Mouse (Mus musculus): ENCODE measurements around the gene Tac2.

The Tac2 gene

DNA sequence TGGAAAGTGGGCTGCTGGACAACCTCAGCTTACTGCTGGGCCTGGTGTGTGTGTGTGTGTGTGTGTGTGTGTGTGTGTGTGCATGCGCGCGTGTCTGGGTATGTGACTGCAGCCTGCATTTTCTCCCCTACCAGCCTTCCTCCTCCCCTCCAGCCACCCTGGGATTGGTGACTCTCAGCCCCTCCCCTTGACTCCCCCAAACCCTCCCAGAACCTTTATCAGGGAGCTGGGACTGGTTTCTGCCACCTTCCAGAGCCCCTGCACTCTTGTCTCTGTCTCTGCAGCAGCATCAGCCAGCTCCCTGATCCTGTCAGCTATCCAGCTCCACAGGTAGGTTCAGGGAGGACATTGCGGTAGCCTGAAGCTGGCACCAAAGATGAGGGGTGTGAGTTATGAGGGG, 858 bp downstream of the Tac2 start:
- DNase-seq (ENCODE audit: low read depth, low spot score) = no peak

GRCm38 (mm10) chr10:127728437-127728836, 4.2 kb downstream of the Tac2 start:
- no peak for DNase-seq (ENCODE audit: low read depth, low spot score)

GRCm38 (mm10) chr10:127730285-127730932, 6.1 kb downstream of the Tac2 start:
- no peak for DNase-seq (ENCODE audit: low read depth, low spot score)

DNA sequence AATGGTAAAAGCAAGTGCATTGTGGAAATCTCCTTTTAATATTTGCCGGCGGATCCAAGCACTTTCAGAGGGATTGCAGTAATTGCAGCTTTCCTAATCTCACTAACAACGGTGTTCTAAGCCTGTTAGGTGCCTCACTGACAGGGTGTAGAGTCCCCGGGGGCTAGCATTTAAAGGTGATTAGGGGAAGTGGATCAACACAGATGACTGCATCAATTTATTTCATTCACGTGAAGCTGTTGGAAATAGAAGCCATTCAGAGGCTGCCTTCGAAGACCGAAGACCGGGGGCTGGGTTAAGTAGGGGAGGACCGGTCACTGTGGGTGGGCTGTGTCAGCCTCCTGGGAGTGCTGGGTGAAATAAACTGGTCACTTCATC, 6.6 kb downstream of the Tac2 start:
- no peak for DNase-seq (ENCODE audit: low read depth, low spot score)

DNA sequence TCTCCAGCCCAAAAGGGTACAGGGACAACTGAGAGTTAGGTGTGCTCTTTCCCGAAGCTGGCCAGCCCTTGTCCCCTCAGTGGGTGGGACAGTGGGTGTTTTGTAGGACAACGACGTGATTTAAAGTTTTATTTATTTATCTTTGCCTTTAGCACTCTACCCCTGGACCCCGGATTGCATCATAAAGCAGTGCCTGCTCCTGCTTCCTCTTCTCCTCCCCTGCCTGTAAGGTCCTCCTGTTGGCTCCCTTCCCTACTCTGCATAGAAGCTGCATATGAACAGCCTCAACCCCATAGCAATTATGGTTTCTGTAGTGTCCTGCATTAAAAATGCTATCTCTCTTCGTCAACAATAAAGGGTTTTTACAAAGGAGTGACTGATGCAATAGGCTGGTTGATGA, 7.1 kb downstream of the Tac2 start:
- DNase-seq (ENCODE audit: low read depth, low spot score) = no peak

GRCm38 (mm10) chr10:127734434-127734833, 10.2 kb downstream of the Tac2 start:
- DNase-seq (ENCODE audit: low read depth, low spot score) = peak; percentile 72

DNA sequence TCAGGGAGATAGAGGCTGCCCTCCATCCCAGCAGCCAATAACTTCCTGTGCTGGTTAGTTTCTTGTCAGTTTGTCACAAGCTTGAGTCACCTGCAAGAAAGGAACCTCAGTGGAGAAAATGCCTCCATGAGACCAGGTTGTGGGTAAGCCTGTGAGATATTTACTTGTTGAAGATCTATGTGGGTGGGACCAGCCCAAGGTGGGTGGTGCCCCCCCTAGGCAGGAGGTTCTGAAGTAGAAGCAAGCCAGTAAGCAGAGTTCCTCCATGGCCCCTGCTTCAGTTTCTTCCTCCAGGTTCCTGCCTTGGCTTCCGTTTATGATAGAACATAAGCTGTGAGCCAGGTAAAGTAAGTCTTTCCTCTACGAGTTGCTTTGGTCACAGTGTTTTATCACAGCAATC, 12.0 kb downstream of the Tac2 start:
- DNase-seq (ENCODE audit: low read depth, low spot score) = no peak

- DNase-seq (ENCODE audit: low read depth, low spot score) = no peak
Observed at GRCm38 (mm10) chr10:127736916-127737315, 12.6 kb downstream of the Tac2 start.

DNA sequence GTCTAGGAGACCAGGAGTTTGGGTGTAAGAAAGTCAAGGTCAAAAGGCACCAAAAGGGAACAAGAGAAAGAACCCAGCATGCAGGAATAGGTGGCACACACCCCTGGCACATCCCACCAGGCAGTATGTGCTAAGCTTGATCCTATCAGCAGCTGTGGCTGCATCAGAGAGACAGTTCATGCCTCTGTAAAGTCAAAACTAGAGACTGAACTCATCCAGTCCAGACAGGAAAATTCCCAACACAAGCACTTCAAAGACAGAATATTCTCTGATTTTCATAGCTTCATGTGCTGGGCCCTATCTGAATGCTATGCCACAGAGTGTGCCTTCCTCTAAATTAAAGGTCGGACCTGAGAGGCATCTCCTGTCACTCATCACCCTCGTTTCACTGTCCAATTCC, 13.3 kb downstream of the Tac2 start:
- no peak for DNase-seq (ENCODE audit: low read depth, low spot score)

DNA sequence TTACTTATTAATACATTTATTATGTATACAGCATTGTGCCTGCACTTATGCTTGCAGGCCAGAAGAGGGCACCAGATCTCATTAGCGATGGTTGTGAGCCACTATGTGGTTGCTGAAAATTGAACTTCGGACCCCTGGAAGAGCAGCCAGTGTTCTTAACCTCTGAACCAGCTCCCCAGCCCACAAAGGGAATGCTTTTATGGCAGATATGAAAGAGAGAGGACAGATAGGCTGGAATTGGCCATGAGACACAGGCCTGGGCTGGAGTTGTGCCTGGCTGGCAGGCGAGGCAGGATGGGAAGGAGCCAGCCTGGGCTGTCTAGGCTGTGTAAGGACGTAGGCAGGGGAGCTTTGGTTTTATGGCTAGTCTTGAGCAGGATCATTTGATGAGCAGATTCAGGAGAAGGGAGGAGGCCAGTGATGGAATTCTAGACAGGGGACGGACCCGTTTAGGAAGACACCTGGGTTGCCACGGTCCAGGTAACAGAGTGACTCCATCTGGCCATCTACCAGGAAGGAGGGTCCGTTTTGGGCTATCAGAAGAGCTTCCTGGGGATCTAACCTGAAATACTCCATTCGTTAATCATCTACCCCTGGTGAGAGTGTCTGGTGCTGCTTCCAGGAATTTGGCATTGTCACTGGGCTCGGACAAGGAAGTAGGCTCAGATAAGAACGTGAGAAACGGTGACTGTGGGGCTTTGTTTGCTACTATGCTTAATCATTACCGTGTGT, 14.0 kb downstream of the Tac2 start:
- peak; percentile 68 for DNase-seq (ENCODE audit: low read depth, low spot score)

DNA sequence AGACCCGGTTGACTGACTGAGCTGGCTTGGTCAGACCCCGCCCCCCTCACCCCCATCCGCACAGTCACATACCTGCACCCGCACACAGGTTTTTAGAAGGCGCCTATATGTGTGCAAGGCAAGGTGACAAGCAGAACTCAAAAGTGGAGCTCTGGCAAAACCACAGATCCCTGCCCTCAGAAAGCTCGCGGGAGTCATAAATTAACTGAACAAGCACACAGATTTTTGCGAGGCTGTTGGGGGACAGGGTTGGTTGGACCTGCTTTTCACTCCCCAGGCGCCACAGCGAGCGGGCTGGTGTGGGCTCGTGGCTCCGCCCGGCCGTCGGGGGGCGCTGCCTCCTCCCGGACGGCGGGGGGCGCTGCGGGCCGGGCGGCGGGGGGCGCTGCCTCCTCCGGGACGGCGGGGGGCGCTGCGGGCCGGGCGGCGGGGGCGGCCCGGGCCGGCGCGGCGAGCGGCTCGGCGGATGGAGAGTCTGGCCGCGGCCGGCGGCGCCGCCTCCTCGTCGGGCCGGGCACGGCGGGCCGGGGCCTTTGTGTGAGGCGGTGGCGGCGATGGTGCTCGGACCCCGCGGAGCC, 14.9 kb downstream of the Tac2 start, which contains the start of gene Zbtb39:
Zbtb39 (plus strand) TSS at position 456 of the 578 bp plus-strand sequence.
- DNase-seq (ENCODE audit: low read depth, low spot score) = peak; percentile 89

DNA sequence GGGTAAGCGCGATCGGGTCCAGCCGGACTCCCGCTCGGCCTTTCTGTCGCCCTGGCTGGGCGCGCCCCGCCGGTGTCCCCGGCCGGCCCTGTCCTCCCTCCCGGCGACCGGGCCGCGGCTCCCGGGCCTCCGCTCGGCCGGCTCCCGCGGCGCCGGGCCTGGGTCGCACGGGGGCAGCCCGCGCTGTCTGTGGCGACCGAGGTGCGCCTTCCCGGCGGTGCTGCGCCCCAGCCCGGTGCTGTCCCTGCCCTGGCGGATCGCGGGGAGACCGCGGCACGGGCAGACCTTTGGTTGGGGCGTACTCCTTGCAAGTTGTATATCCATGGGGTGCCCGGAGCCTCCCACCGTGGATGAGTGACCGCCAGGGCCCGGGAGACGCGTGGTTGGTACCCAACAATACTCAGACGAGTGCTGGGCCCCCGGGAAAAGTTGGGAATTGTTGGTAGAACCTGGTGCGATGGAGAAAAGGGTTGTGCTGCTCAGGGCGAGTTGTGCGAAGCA, 15.4 kb downstream of the Tac2 start:
- DNase-seq (ENCODE audit: low read depth, low spot score) = peak; percentile 55

- peak; percentile 81 for DNase-seq (ENCODE audit: low read depth, low spot score)
Observed at GRCm38 (mm10) chr10:127744661-127745060, 20.4 kb downstream of the Tac2 start.

DNA sequence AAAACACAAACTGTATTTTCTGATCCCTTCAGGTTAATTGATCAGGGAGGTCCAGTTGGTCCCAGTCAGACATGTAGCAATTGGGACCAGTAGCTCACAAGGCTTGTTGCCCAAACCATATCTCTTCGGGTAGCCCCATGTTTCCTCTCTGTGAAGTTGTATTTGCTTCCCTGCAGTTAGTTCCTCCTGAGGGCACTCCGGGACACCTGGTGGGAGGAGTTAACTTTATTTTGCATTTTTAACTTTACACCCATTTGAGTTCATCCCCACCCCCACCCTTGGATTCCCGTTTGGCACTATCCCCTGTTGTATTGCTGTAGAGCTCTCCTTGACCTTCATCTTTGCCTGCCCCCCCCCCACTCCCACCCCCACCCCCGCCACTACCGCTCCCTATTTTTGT, 21.6 kb downstream of the Tac2 start:
- DNase-seq (ENCODE audit: low read depth, low spot score) = peak; percentile 78

GRCm38 (mm10) chr10:127747254-127747653, 23.0 kb downstream of the Tac2 start:
- peak; percentile 87 for DNase-seq (ENCODE audit: low read depth, low spot score)

GRCm38 (mm10) chr10:127748847-127749612, 24.8 kb downstream of the Tac2 start:
- DNase-seq (ENCODE audit: low read depth, low spot score) = peak; percentile 72

GRCm38 (mm10) chr10:127750136-127750777, 26.0 kb downstream of the Tac2 start:
- DNase-seq (ENCODE audit: low read depth, low spot score) = peak; percentile 68

- DNase-seq (ENCODE audit: low read depth, low spot score) = peak; percentile 35
Observed at GRCm38 (mm10) chr10:127751548-127751947, 27.3 kb downstream of the Tac2 start, which contains the start of gene Gpr182. Gene Gpr182 (minus strand): TSS chr10:127751732.

- DNase-seq (ENCODE audit: low read depth, low spot score) = no peak
Observed at GRCm38 (mm10) chr10:127754566-127755166, 30.4 kb downstream of the Tac2 start.

DNA sequence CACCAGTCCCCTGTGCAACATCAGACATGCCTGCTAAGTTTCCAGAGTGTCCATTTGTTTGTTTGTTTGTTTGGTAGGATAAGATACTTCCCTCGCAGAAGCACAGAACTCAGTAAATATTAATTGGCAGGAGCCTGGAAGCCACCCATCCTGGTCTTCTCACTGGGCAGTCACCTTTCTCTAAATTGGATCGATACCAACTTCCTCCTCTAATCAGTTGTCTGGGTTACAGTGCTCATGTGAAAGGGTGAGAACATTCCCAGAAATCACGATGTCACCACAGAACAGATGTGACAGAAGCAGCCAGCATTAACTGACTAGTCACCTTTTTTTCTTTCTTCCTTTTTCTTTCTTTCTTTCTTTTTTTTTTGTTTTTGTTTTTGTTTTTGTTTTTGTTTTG, 31.0 kb downstream of the Tac2 start:
- DNase-seq (ENCODE audit: low read depth, low spot score) = no peak

Data from ZHBTc4 (cell line).